Mouse (Mus musculus): Measurements from ENCODE around the gene Hyal2.

Hyal2 gene

DNA sequence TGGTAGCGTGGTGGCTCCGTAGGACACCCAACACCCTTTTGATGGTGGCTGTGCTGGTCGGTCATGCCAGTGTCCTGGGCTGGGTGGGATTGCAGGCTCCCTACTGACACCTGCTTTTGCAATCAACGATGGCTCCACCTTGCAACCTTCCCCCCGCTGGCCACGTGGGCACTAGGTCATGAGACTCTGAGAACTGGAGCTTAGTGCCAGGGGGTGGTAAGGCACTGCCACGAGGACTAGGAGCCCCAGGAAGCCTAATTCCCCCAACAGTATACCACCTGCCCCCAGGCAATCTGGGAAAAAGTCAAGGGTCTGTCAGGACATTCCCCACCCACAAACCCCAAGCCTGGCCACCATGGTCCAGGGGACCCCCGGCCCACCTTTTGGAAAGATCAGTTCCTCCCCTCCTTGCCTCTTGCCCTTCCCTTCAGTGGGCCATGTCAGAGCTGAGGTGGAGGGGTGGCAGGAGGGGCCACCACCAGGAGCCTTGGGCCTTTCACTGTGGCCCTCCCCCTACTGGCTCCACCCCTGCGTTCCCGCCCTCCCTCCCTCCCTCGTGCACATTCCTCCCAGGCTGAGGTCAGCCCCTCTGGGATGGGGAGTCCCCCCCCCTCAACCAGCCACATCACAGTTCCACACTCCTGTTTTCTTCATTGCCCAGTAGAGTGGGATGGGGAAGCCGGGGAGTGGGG lies 41.1 kb downstream of the Hyal2 start, which contains the start of gene Sema3b:
Sema3b (minus strand) TSS at position 489 of the 692 bp plus-strand sequence.
- DNase-seq (ENCODE audit: extremely low read depth, low read depth), result no peak

DNA sequence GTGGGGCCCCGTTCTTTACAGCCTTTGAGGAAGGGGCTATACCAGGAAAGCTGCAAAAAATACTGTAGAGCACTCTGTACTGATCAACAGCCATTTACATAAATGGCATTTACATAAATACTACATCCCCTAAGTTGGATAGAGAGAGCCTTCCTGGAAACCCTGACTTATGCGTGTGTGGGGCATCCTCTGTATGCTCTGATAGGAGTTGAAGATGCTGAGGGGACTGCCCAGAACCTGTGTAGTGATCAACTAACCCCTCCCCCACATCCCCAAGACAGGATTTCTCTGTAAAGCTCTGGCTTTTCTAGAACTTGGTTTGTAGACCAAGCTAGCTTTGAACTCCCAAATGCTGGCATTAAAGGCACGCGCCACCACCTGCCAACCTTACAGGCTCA lies 41.7 kb downstream of the Hyal2 start:
- no peak for DNase-seq (ENCODE audit: extremely low read depth, low read depth)

- no peak for DNase-seq (ENCODE audit: extremely low read depth, low read depth)
Observed at GRCm38 (mm10) chr9:107611456-107612190, 43.9 kb downstream of the Hyal2 start.

DNA sequence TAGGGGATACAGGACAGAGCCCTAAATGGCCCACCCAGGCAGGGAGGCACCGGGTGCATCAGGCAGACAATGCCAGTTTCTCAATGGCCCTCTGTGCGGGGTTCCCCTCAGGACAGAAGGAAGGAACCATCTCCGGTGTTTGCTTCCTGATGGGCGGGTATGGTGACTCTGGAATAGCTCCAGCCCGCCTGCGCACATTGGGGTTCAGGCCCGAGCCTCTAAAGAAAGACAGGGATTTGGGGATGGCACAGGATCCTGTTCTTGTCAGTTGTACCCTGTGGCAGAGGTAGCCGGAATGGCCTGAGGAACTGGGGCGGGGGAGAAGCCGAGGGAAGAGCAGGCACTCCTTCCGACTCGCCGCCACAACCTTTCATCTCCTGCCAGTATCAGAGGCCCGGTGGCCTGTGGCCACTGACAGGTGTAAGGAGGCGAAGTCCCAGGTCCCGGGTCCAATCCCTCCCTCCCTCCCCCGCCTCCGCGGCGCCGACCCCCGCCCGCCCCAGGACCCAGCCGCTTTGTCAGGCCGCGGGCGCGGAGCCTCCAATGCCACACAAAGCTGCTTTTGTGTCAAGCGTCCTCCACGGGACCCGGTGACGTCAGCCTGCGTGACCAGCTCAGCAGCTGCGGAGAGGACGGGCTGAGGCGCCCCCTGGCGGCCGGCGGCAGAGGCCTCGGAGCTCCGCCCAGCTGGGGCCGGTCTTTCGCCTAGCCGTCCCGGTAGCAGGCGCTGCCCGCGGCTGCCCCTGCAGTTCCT lies 44.6 kb downstream of the Hyal2 start:
- peak; percentile 81 for DNase-seq (ENCODE audit: extremely low read depth, low read depth)

- no peak for DNase-seq (ENCODE audit: extremely low read depth, low read depth)
Observed at GRCm38 (mm10) chr9:107612945-107613569, 45.3 kb downstream of the Hyal2 start.

- DNase-seq (ENCODE audit: extremely low read depth, low read depth), result no peak
Observed at GRCm38 (mm10) chr9:107615035-107615434, 47.3 kb downstream of the Hyal2 start.

- DNase-seq (ENCODE audit: extremely low read depth, low read depth), result no peak
Observed at GRCm38 (mm10) chr9:107617461-107617860, 49.7 kb downstream of the Hyal2 start.

- no peak for DNase-seq (ENCODE audit: extremely low read depth, low read depth)
Observed at GRCm38 (mm10) chr9:107618098-107618497, 50.4 kb downstream of the Hyal2 start.

GRCm38 (mm10) chr9:107618778-107619545 lies 51.2 kb downstream of the Hyal2 start:
- DNase-seq (ENCODE audit: extremely low read depth, low read depth), result no peak

DNA sequence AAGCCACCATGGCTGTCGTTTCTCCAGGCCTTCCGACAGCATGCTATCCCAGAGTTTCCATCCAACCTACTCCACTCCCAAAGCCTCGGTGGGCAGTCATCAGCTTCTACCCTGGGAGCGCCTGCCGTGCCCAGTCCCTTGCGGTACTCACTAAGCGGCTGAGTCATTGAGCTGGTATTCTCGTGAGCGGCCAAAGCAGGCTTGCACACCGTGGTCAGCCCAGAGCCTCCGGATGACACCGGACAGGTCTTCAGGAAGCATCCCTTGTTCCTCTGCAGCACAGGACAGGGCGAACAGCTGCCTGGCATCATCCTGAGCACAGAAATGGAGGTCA lies 51.8 kb downstream of the Hyal2 start:
- DNase-seq (ENCODE audit: extremely low read depth, low read depth), result no peak

DNA sequence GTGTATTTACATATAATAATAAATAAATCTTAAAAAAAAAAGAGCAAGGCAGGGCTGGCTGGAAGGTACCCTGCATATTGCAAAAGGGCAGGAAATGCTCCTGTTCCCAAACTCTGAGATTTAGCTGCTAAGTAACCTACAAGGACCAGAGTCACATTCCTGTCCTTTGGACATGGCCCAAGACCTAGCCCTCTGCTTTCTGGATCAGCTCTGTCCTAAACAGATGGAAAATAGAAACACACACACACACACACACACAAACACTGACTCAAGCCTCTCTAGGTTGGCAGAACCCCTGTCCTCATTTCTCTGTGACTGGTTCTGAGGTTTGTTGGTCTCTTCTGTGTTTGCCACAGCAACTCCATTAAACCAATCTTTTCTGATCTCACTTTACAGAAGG lies 53.2 kb downstream of the Hyal2 start:
- DNase-seq (ENCODE audit: extremely low read depth, low read depth), result no peak
